Mouse (Mus musculus) spleen, postnatal 4 days (tissue): ENCODE results near the gene Tmigd3.

Experiments used
- DNase-seq, 2 experiments: peaks; one replicate each; pipeline ENCODE4 v3.0.0; 2022; ENCODE audit warnings: low spot score in 2 of 2

The Tmigd3 gene

DNA sequence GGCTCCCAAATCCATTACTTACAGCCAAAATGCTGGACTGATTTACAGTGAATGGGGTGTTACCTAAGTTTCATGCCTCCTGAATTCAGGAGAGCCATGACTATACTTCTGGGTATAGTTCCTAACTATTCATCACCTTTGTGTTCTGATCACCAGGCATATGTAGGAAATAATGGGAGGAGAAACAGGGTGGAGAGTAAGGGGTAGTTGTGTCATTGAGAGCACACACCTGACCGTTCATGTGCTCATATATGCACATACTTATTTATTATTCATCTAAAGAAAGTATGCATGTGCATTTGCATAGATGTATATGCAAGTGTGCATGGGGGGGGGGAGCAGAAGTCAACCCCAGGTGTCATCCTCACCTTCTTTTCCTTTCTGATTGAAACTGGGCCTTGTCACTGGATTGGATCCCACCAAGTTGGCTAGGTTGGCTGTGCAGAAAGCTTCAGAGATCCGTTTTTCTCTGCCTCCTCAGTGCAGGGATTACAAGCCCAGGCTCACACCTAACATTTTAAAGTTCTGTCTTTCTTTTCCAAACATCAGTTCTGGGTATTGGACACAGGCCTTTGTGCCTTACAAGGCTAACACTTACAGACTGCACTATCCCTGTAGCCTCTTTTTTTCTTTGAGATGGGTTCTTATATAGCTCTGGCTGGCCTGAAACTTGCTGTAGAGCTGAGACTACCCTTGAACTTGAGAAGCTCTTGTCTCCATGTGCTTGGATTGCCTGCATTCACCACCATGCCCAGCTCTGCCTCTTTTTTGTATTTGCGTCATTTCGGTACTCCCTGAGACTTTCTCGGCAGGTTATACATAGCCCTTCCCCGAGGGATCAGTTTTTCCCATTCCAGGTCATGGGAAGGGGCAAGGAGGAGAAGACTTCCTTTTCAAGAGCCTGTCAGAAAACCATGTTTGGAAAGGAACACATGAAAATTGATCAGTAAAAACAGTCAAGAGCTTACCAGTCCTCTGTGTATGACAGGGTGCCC, 3.0 kb downstream of the Tmigd3 start:
- DNase-seq = peak in 1 of 2 experiments; percentile 52

DNA sequence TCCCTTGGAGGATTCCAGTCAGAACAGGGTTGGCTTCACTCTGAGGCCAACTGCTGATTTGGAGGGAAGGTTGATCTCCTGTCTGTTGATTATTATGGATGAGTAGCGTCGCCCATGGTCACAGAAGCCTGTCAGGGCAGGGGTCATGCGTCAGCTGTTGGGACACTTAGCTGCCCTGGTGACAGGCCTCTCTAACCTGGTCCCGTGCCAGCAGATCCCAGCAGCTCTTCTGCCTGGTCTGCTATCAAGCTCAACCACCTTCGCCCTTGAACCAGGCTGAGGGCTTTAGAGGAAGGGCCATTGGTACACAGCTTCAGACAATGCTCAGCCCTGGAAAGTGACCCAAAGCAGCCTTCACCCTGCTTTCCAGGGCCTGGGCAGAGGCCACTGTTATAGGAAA, 5.3 kb downstream of the Tmigd3 start:
- peak in 1 of 2 experiments; percentile 53 for DNase-seq

DNA sequence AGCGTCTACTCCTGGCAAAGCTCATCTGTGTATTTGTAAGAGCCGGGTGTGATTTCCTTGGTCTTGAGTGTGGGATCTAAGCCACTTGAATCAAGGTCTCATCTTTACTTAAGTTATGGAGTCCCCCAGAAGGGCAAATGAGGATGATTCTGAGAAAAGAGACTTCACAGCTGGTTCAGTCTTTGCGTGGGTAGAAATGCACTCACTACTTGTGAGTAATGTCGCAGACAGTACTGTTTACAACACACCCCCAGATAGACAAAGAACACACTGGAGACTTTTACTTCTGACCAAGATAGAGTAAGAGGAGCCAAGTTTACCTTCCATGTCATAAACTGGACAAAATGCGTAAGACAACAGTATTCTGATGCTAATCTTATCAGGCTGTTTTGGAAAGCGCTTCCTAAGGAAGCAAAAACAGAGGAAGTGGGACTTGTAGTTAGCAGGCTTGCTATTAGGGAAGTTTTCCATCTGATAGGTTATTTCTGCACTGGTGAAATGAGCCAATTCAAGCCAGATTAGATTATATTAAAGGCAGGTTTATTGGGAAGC, 6.6 kb downstream of the Tmigd3 start:
- no peak for DNase-seq

DNA sequence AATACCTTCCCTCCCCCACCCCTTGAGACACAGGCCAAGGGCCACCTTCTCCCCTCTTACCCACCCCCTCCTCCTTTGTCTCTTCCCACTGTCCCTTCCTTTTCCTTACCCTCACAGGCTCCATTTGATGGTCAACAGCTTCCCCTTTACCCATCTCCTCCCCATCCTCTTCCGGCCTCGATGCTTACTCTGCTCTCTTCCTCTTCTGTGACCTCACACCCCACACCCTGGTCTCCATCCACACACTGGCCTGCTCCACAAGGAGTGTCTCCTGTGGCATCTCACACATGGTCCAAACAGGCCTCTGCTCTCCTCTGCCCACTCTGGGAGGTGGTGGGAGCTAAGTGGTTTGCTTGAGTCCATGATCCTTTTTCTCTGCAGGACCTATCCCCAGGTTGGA, 7.2 kb downstream of the Tmigd3 start:
- DNase-seq = no peak

DNA sequence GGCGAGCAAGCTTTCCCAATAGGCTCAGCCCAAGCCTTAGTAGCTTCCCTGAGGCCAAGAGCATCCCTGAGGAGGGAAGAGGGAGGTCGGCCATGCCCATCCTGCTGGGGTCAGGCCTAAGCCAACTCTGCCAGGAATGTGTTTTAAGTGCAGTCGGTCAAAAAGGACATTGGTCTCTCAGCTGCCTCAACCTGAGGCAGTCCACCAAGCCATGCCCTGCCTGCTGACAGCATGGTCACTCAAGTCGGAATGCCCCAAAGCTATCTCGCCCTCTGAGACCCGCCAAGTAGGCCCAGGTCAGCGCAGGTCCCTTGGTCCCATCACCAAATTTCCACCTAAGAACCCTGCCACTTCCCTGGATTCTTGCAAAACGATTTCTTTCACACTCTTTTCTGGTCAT, 8.0 kb downstream of the Tmigd3 start:
- DNase-seq = peak; percentile 10 to 53

DNA sequence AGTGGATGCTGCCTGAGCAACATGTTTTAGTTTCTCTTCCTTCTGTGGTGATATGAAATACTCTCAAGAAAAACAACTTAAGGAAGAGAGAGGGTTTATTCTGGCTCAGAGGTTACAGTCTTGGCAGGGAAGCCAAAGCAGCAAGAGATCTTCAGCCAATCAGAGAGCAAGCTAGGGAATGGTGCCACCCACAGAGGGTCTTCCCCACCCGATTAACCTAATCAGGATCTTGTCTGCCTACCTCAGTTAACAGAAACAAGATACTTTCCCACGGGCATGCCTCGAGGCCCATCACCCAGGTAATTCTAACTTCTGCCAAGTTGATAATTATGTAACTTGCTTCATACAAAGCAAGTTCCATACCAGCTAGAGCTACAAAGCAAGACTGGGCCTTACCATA, 9.7 kb downstream of the Tmigd3 start:
- peak in 1 of 2 experiments; percentile 9 for DNase-seq

DNA sequence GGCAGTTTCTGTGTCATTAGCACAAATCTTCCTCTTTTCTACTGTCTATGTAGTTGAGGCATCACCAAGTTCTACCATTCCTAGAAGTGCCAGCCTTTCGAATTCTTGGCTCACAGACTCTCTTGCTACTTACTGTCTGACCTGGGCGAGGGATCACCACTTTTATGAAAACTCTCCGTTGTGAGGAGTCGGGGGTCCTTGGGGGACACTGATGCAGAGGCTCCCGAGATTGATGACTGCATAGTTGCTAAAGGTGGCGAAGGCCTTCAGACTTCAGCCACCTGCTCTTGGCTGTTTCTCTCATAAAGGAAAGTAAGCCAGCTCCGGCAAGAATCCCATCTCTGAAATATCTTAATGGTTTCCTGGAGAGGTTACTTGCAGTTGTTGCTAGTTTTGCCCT, 11.4 kb downstream of the Tmigd3 start:
- DNase-seq = peak in 1 of 2 experiments; percentile 32

DNA sequence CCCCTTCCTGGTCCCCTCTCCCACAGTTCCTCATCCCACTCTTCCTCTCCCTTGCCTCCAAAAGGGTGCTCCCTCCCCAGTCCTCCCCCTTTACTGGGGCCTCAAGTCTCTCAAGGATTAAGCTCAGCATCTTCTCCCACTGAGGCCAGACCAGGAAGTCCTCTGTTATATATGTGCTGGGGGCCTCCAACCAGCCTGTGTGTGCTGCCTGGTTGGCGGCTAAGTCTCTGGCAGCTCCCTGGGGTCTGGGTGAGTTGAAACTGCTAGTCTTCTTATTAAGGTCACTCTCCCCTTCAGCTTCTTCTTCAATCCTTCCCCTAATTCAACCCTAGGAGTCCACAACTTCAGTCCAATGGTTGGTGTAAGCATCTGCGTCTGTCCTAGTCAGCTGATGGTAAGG, 12.4 kb downstream of the Tmigd3 start:
- DNase-seq = peak in 1 of 2 experiments; percentile 51

DNA sequence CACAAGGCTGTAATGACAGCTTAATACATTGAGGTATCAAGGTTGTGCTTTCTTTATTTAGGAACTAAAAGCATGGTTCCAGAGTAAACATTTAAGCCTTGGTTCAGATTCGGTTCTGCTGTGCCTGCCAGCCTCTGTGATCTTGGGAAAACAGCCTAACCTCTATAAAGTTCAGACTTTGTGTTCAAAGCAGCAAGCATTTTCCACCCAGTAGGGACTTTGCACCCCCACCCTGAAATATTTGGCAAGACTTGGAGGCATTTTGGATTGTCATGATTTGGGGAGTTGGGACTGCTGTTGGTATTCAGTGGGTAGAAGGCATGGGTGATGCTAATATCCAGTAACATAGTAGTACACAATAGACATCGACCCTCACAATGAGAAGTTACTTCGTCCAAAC, 18.3 kb downstream of the Tmigd3 start:
- DNase-seq = no peak

DNA sequence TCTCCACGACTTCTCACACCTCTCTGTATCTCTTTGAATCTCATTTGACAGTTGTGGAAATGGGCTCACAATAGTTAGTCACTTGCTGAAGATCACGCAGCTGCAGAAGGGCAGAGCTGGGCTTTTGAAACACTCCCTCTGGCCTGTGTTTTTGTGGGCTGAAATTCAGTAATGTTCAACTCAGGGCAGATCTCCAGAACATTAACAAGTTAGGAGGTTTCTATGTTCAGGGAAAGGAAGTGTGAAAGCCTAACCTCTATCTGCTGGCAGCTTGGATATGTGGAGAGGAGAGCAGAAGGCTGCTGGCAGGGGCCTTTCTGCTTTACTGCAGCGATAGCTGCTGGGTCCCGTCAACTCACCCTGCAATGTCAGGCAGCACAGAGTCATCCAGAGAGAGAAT, 19.5 kb downstream of the Tmigd3 start:
- DNase-seq = no peak

DNA sequence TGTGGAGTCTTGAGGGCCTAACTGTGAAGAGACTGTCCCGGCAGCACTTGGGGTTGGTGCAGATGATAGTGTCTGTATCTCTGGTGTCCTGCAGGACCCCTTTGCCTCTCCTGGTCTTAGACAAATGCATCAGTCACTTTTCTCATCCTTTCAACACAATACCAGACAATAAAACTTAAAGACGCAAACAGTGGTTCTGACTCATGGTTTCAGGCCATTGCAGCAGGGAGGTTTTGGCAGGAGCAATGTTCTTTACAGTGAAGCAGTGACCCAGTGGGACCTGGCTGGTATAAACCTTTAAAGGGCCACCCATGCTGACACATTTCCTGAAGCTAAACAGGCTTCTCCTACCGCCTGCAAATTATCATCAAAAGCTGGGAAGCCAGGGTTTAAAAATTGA, 20.4 kb downstream of the Tmigd3 start:
- no peak for DNase-seq

DNA sequence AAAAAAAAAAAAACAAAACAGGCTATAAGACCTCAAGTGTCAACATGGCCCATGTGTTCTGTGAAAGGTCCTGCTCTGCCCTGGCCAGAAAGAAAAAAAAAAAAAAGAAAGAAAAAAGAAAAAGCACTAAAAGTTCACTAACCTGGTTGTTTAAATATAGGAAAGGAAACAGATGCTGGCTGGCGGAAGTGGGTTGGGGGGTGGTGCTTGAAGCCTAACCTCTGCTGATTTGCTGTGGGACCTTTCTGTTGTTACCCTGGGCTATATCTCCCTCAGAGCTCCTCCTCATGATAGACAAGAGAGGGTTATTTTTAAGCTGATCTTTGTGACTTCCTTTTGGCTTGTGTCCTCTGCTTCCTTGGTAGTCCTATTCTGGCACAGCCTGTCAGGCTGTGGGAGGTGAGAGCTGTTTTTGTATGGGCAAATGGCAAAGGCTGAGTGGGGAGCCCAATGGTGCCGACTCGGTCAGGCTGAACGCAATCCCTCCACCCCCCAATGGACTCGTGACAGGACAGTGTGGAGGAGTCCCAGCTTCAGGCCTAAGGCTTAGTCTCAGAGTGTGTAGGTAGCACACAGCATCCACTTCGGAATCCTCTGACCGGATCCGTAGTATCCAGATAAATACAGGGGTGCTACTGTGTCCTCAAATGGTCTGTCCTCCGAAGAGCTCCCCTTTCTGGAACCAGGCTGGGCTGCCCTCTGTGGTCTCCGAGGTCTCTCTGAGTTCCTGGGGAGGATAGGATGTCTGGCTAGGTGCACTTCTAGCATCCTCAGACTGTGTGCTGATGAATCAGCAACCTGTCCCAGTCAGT, 21.3 kb downstream of the Tmigd3 start:
- DNase-seq = peak; percentile 67 to 69

DNA sequence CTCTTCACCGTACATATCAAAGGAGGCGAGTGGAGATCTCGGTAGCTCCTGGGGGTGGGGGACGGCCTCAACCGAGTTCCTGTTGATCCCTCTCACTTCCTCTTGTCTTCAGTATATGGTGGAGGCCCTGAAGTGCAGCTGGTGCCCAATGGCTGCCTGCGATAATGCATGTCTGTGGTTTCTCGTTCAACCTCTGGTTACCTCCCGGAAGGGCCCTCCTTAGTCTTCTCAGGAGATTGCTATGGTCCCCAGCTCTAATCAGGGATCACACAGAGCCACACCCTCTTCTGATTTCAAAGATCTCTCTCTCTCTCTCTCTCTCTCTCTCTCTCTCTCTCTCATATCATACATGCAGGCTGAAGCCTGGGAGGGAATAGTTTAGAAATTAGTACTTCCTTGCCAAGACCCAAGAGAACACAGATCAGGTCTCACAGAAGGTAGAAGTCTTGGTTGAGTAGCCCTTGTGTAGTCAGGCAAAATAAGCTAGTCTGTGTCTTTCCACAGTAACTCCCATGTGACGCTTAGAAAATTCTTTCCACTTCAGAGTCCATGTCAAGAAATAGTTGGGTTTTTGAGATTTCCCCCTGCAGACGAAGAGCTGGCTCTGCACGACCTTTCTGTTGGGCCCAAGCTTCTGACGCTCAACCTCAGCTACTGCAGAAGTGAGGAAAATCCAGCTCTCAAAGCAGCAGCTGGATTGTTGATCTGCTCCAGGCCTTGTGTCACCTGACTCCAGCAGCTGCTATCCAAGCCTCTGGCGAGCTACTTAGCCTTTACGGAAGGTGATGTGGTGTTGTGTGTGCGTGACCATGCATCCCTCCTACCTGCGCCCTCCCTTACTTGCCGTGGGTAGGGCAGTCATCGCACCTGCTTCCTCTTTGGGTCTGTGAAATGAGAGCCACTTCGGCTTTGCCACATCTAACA, 22.1 kb downstream of the Tmigd3 start:
- DNase-seq = peak; percentile 71 to 80

DNA sequence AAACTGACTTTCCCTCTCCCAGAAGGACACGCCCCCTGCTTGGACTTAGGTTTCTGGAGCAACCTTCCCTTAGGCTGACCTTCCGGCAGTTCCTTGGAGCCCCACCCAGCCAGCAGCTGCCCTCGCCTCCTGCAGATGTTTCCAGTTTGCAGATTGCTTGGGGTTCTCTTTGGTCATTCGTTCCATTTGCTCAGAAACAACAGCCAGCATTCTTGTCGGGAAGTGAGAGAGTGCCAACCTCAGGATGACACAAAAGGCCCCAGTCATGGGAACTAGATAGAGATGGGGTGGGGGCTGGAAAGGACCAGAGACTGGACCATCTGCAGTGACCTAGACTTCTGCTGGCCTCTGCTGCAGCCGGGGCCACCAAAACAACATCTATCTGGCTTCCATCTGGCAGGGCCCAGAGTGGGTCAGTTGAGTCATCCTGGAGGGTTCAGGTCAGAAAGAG, 23.3 kb downstream of the Tmigd3 start:
- DNase-seq = no peak

DNA sequence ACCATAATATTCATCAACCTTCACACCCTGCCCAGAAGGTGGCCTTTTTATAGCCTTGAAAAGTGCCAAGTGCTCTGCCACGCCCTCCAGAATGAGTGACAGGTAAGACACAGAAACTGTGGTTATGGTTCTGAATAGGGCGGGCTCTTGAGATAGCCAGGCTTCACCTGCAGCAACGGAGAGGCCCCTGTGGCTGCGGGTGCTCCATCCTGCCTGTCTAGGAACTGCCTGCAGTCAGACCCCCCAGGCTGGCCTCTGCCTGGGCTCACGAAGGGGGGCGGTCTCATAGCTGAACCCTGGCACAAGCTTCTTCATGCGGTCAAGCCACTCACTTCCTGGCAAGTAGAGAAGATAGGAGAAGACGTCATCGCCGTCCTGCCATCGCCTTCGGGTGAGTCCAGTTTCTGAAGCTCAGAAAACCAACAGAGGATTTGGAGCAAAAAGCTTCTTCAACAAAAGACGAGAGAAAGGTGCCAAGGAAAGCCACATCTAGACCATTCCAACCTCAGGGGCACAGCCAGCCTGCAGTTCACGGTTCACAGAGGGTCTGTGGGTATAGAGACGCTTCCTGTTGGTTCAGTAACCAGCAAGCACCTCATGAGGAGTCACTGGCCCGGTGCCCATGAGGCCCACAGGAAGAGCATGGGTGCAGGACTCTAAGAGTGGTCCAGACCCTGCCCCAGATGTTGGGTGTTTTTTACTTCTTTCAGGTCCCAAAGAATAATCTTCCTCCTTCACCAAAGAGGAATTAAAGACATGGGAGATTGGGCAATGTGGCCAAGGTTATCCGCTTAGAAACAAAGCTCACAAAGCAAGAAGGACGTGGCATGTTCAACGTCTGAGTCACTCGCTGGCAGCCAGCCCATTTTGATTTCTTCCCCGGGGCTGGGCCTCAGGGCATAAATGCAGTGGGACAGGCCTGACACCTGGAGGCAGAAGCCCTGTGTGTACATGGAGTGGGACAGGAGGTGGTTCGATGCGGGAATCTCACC, 24.2 kb downstream of the Tmigd3 start:
- peak; percentile 86 to 91 for DNase-seq

DNA sequence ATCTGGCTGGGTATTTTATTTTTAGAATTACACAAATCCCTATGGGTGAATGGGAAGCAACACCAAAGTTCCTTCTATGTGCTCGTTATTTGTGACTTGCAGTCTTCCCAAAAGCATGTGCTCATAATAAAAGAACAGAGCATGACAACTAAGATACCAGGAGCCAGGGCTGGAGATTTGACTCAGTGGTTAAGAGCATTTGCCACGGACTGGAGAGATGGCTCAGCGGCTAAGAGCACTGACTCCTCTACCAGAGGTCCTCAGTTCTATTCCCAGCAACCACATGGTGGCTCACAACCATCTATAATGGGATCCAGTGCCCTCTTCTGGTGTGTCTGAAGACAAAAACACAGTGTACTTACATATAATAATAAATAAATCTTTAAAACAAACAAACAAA, 26.1 kb downstream of the Tmigd3 start:
- DNase-seq = no peak

DNA sequence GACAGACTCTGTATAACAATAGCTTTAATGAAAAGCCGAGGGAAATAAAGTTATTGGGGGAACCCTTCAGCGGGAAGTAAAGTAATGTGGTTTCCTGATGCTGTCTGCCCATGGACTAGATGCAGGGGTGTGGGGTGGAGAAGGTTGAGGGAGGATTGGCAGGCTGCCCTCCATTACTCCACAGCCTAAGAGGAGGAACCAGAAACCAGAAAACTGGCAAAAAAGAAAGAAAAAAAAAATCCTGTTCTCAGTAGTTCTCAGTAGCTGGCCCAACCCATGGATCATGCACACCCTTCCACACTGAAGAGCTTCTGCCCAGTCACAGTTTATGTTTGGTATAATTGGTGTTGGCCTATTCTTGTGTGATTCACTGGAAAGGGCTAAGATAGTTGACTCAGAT, 27.6 kb downstream of the Tmigd3 start:
- DNase-seq = peak in 1 of 2 experiments; percentile 56

DNA sequence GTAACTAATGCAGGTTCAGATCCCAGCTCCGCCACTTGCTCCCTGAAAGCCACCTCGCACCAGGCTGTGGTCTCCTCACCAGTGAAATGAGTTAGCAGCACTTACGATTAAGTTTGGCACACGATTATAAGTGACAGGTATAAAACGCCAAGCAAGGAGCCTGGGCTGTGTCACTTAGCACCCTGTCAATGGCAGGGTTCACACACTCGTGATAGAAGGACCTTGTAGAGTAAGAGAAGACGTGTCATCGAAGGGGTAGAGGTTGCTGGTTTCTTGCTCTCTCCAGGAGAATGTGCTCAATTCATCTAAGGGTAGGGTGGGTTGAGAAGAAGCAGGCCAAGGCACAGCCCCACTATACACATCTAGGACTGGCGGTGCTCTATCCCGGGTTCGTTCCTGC, 28.2 kb downstream of the Tmigd3 start:
- DNase-seq = no peak

DNA sequence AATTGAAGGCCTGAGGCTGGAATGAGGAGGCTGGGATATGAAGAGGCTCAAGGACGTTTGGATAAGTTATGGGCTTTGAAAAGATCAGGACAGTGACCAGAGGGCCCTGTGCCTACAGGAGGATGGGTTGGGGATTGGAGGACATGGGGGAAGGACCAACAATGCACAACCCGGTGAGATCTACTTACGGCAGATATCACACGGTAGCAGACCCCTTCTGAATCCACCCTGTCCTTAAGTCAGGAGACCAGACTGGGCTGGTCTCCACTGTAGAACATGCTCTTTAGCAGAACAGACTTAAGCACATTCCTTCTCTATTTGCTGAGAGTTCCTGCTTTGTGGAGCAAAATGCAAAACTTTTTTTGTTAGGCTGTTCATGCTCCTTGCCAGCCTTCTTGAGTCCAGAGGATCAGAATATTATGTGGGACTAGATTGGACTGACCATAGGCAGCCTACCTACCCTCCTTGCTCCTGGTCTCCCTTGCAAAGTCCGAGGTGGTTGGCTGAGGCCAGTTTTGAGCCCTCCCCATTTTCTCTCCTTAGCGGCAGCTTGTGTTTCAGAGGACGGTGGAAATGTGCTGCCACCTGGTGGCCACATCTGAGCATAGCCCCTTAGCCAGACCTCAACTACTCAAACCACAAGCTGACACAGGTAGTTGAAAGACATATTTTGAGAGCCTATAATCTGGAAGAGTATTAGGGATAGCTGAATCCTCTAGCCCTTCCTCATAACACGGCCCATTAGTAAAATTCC, 28.9 kb downstream of the Tmigd3 start:
- DNase-seq = peak; percentile 85 to 93
